ENCODE assay signal across 8 mouse cellular contexts in the genomic region with DNA sequence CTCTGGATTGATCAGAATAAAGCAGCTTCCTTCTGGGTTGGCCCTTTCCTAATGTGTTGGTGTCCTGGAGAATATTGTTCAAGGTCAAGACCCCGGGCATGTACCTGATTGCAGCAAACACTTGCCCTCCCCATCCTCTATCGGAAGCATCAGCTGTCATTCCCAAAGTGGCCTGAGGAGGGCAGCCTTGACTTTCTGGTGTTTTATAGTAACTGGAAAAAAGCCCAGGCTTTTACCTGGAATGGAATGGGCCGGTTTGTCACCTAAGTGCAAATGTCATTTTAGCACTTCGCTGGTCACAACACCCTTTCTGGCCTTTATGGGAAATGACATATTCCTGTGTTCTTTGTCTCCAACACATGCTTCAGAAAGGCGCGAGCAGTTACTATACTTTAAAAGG.
DNase-seq lines count a peak whose midpoint lies in the region; ATAC-seq and TF ChIP-seq lines count a peak whose summit lies in the region.

No protein-coding gene starts in this region.

- TF ChIP-seq POLR2A in embryonic fibroblast, embryonic 13.5 days (IDR thresholded peaks at IDR 0.05; ENCODE audit: low read depth, low read length): no peak
- TF ChIP-seq POLR2A in kidney, adult 2 months (IDR thresholded peaks at IDR 0.05; ENCODE audit: low read depth, low read length): no peak

- peak overlapping the region; percentile 55 for H3K4me2 ChIP-seq in heart, embryonic 14.5 days (ENCODE audit: low read length)
- H3K4me2 ChIP-seq in heart, embryonic 11.5 days: no peak overlapping the region
- H3K4me2 ChIP-seq in limb, embryonic 11.5 days (ENCODE audit: low read depth, severe bottlenecking): no peak overlapping the region
- H3K4me2 ChIP-seq in neural tube, embryonic 13.5 days: peak overlapping the region; percentile 35

- no peaks in the 10 kb centered on the region for H3K9me3 ChIP-seq in heart, embryonic 14.5 days (ENCODE audit: control insufficient read depth, low read length)
- H3K9me3 ChIP-seq in heart, embryonic 11.5 days (replicated peaks; ENCODE audit: control insufficient read depth, low read length): no peaks in the 10 kb centered on the region
- H3K9me3 ChIP-seq in limb, embryonic 11.5 days (ENCODE audit: control insufficient read depth, low read length): no peaks in the 10 kb centered on the region
- no peaks in the 10 kb centered on the region for H3K9me3 ChIP-seq in neural tube, embryonic 13.5 days

- H3K4me3 ChIP-seq in heart, embryonic 14.5 days (ENCODE audit: control insufficient read depth in 1 of 2, insufficient read depth in 1 of 2, low read depth in 1 of 2, low read length in 2 of 2): peak overlapping the region; percentile 11 to 17; a peak in 3 of 4 replicates
- H3K4me3 ChIP-seq in heart, embryonic 11.5 days (ENCODE audit: low read depth, low read length): no peak overlapping the region
- peak overlapping the region; percentile 15; the same call in 1 of the 2 replicates for H3K4me3 ChIP-seq in embryonic fibroblast, embryonic 13.5 days (ENCODE audit: insufficient read depth, low read length)
- peak overlapping the region; percentile 35; the same call in 1 of the 2 replicates for H3K4me3 ChIP-seq in kidney, adult 2 months (ENCODE audit: insufficient read depth, low read depth, low read length)
- no peak overlapping the region for H3K4me3 ChIP-seq in limb, embryonic 11.5 days (ENCODE audit: low read depth, low read length)
- 0 out of 2 replicates have a peak overlapping the region, but pooled peaks have one; percentile 3 for H3K4me3 ChIP-seq in neural tube, embryonic 13.5 days

- H3K27ac ChIP-seq in heart, embryonic 14.5 days (replicated peaks in 1 of 2; ENCODE audit: control insufficient read depth in 1 of 2, insufficient read depth in 1 of 2, low read depth in 2 of 2, low read length in 2 of 2): no peak overlapping the region
- no peak overlapping the region for H3K27ac ChIP-seq in heart, embryonic 11.5 days (ENCODE audit: low read depth, low read length)
- H3K27ac ChIP-seq in embryonic fibroblast, embryonic 13.5 days (ENCODE audit: insufficient read depth, low read length): no peak overlapping the region
- H3K27ac ChIP-seq in kidney, adult 2 months (ENCODE audit: insufficient read depth, low read depth, low read length): no peak overlapping the region
- H3K27ac ChIP-seq in limb, embryonic 11.5 days (replicated peaks; ENCODE audit: low read depth, low read length): no peak overlapping the region
- H3K27ac ChIP-seq in neural tube, embryonic 13.5 days (replicated peaks): peak overlapping the region; percentile 49

- peaks cover 5 to 6% of the 10 kb centered on the region in 2 experiments; a peak in 3 of 4 replicates for H3K4me1 ChIP-seq in heart, embryonic 14.5 days (ENCODE audit: control insufficient read depth in 2 of 2, insufficient read depth in 2 of 2, low read length in 2 of 2)
- H3K4me1 ChIP-seq in heart, embryonic 11.5 days (ENCODE audit: control insufficient read depth, insufficient read depth, low read length): no peaks in the 10 kb centered on the region
- H3K4me1 ChIP-seq in embryonic fibroblast, embryonic 13.5 days (ENCODE audit: control insufficient read depth, insufficient read depth, low read length): no peaks in the 10 kb centered on the region
- no peaks in the 10 kb centered on the region for H3K4me1 ChIP-seq in kidney, adult 2 months (ENCODE audit: control insufficient read depth, insufficient read depth, low read length)
- H3K4me1 ChIP-seq in limb, embryonic 11.5 days (ENCODE audit: control insufficient read depth, insufficient read depth, low read length): peaks cover 5% of the 10 kb centered on the region; the same call in 1 of the 2 replicates
- peaks cover 25% of the 10 kb centered on the region for H3K4me1 ChIP-seq in neural tube, embryonic 13.5 days (replicated peaks)

- no peaks in the 10 kb centered on the region for H3K27me3 ChIP-seq in heart, embryonic 14.5 days (ENCODE audit: control insufficient read depth, insufficient read depth, low read length)
- H3K27me3 ChIP-seq in heart, embryonic 11.5 days (ENCODE audit: control insufficient read depth, insufficient read depth, low read length): no peaks in the 10 kb centered on the region
- H3K27me3 ChIP-seq in kidney, adult 2 months (replicated peaks; ENCODE audit: control insufficient read depth, insufficient read depth, low read length): no peaks in the 10 kb centered on the region
- H3K27me3 ChIP-seq in limb, embryonic 11.5 days (ENCODE audit: control insufficient read depth, insufficient read depth, low read length): no peaks in the 10 kb centered on the region
- no peaks in the 10 kb centered on the region for H3K27me3 ChIP-seq in neural tube, embryonic 13.5 days

- H3K36me3 ChIP-seq in heart, embryonic 14.5 days (ENCODE audit: control insufficient read depth, insufficient read depth, low read length): no peaks in the 10 kb centered on the region
- H3K36me3 ChIP-seq in heart, embryonic 11.5 days (ENCODE audit: control insufficient read depth, insufficient read depth, low read length): no peaks in the 10 kb centered on the region
- H3K36me3 ChIP-seq in kidney, adult 2 months (ENCODE audit: control insufficient read depth, insufficient read depth, low read length): no peaks in the 10 kb centered on the region
- H3K36me3 ChIP-seq in limb, embryonic 11.5 days (ENCODE audit: control insufficient read depth, insufficient read depth, low read length): no peaks in the 10 kb centered on the region
- no peaks in the 10 kb centered on the region for H3K36me3 ChIP-seq in neural tube, embryonic 13.5 days

- WGBS in heart, embryonic 14.5 days: 46% methylated on average over 6 of the region's 6 CpGs
- 57% methylated on average over 6 of the region's 6 CpGs for WGBS in heart, embryonic 11.5 days (ENCODE audit: insufficient replicate concordance)
- 22% methylated on average over 6 of the region's 6 CpGs for WGBS in kidney, adult 2 months
- WGBS in limb, embryonic 11.5 days: 53% methylated on average over 6 of the region's 6 CpGs
- 55% methylated on average over 6 of the region's 6 CpGs for WGBS in neural tube, embryonic 13.5 days

- no peak for ATAC-seq in heart, embryonic 14.5 days (ENCODE audit: insufficient number of reproducible peaks, insufficient read depth, low FRiP score, low read depth)
- ATAC-seq in heart, embryonic 11.5 days (replicated peaks; ENCODE audit: insufficient number of reproducible peaks, low FRiP score, low TSS enrichment): no peak
- no peak for ATAC-seq in limb, embryonic 11.5 days (ENCODE audit: insufficient number of reproducible peaks, low FRiP score, low TSS enrichment, low read depth)
- no peak for ATAC-seq in neural tube, embryonic 13.5 days (ENCODE audit: low read depth)
- ATAC-seq in erythroblast, adult 5-6 weeks (replicated peaks; ENCODE audit: low FRiP score, poor library complexity, severe bottlenecking): no peak

- 0 out of 2 replicates have a peak, but pooled peaks have one; percentile 19 for TF ChIP-seq CTCF in embryonic fibroblast, embryonic 13.5 days (IDR thresholded peaks at IDR 0.05; ENCODE audit: borderline replicate concordance, insufficient read depth, low read length)
- TF ChIP-seq CTCF in kidney, adult 2 months (conservative IDR thresholded peaks at IDR 0.05; ENCODE audit: insufficient read depth, insufficient read length, low read depth, low read length): peak; percentile 70

- H3K9ac ChIP-seq in heart, embryonic 14.5 days (ENCODE audit: low read length): no peak overlapping the region
- no peak overlapping the region for H3K9ac ChIP-seq in heart, embryonic 11.5 days (ENCODE audit: low read depth, low read length)
- no peak overlapping the region for H3K9ac ChIP-seq in limb, embryonic 11.5 days (ENCODE audit: low read length)
- peak overlapping the region; percentile 52; the same call in 1 of the 2 replicates for H3K9ac ChIP-seq in neural tube, embryonic 13.5 days

- peak; percentile 44 for DNase-seq in adrenal gland, postnatal 14 days
- peak; percentile 55 for DNase-seq in kidney, adult 2 months
- peak; percentile 85 for DNase-seq in limb, embryonic 11.5 days (ENCODE audit: low spot score)

Comparison
In these comparisons a context has a peak if more than half of its experiments do, and no peak if none do; other contexts are left out.
1. H3K4me2 ChIP-seq: peak in heart, embryonic 14.5 days (single experiment) and neural tube, embryonic 13.5 days (single experiment); none in heart, embryonic 11.5 days (single experiment) and limb, embryonic 11.5 days (single experiment).
2. H3K4me3 ChIP-seq: peak in heart, embryonic 14.5 days (2 of 2), embryonic fibroblast, embryonic 13.5 days (single experiment), kidney, adult 2 months (single experiment) and neural tube, embryonic 13.5 days (single experiment); none in heart, embryonic 11.5 days (single experiment) and limb, embryonic 11.5 days (single experiment).
3. Peak in every context shown above with its lines, with median percentiles within 50 percentile points of each other: DNase-seq.